ENCODE assay signal across 15 mouse cellular contexts in the genomic region with DNA sequence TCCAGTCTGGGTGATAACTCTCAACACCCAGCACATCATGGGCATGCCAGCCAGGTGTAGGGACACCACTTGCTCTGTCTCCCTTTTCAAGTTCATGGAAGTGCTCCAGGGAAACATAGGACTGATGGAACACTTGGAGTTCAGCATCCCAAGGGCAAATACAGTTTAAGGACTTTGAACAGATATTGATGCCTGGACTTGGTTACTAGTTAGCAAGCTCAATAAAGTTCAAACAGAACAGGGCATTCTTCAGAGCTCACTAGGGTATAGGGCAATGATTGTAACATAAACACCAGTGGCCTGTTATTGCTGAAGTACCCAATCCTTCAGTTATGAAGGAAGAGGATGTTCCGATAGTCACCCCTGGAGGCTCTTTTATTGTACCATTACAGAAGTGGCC.
"Had no signal": no experiment of that assay in that cellular context is flagged by ENCODE, and none has a peak within 500 bp of the region (broad histone marks: within the 10 kb centered on the region; RNA-seq: fewer than 3 reads in every experiment).

No protein-coding gene starts in this region.

- H3K27ac ChIP-seq: neural tube, embryonic 15.5 days; stomach, embryonic 15.5 days; stomach, postnatal 0 days had no signal

- H3K36me3 ChIP-seq: neural tube, embryonic 15.5 days; stomach, embryonic 15.5 days had no signal

- H3K4me2 ChIP-seq: neural tube, embryonic 15.5 days; stomach, embryonic 15.5 days had no signal

- DNase-seq: retina, postnatal 1 day; right cerebral cortex, adult 18-20 months; right cerebral cortex, postnatal 14 days; right cerebral cortex, postnatal 25 days; right cerebral cortex, postnatal 4 days; spleen, adult 18-20 months; thymus, adult 18-20 months; thymus, adult 2 months; thymus, postnatal 14 days; thymus, postnatal 25 days; thymus, postnatal 36 days; thymus, postnatal 4 days had no signal

- H3K4me3 ChIP-seq: neural tube, embryonic 15.5 days; stomach, embryonic 15.5 days had no signal

- H3K4me1 ChIP-seq: neural tube, embryonic 15.5 days; stomach, embryonic 15.5 days had no signal

- H3K9ac ChIP-seq: neural tube, embryonic 15.5 days; stomach, embryonic 15.5 days had no signal

- H3K9me3 ChIP-seq: neural tube, embryonic 15.5 days; stomach, embryonic 15.5 days had no signal

- H3K27me3 ChIP-seq: neural tube, embryonic 15.5 days; stomach, embryonic 15.5 days had no signal
